Mouse (Mus musculus): ENCODE results near the gene Zwilch.

DNA sequence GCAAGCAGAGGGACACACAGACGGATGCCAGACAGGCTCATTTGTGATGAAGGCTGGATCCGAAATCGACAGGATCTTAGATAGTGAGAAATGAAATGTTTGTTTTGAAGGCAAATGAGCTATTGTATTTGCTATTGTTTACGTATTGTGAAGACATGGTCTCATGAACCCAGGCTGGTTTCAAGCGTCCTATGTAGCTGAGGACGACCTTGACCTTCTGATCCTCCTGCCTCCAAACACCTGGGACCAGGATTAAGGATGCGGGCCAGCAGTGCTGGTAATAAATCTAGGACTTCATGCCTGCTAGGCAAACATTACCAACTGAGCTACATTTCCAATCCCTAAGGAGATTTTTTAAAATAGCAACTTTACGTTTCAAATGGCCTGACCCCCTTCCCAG is 24.6 kb upstream of the Zwilch start:
- TF ChIP-seq POLR2A (IDR thresholded peaks at IDR 0.05; ENCODE audit: borderline replicate concordance, insufficient read depth, low read length) (no peak), CTCF (IDR thresholded peaks at IDR 0.05; ENCODE audit: borderline replicate concordance, insufficient read depth, low read depth, low read length) (no peak)

Data from cerebellum, adult 2 months (tissue).